Mouse (Mus musculus) mature B cell (primary cell): ENCODE measurements around the gene Wbp1.
"Not testable (repeated sequence)": the region's sequence is repeated elsewhere in the genome, so short reads cannot be mapped to it uniquely, and the experiment has no call there.

Source experiments
- in situ Hi-C: fragments of 300-500 bp; cut with MboI; formaldehyde crosslinking; loops from 2 replicates; pipeline ENCODE4 v1.14.3; 2019

Gene Wbp1

GRCm38 (mm10) chr6:83120930-83121862, at the start of gene Wbp1:
TSS of gene Wbp1 (minus strand) at chr6:83121559.
- in situ Hi-C loops: loop anchor here (5.0 kb wide), 1 partner anchor 41 kb away; no protein-coding TSS in a partner anchor

- in situ Hi-C loops: no loop called here
Measured at GRCm38 (mm10) chr6:83171063-83171462, 49.7 kb upstream of the Wbp1 start.

- in situ Hi-C loops: no loop called here
Measured at GRCm38 (mm10) chr6:83169872-83170271, 48.5 kb upstream of the Wbp1 start.

GRCm38 (mm10) chr6:83166243-83166630, 44.9 kb upstream of the Wbp1 start:
- in situ Hi-C loops: no loop called here

GRCm38 (mm10) chr6:83165607-83166242, 44.4 kb upstream of the Wbp1 start, which contains the start of gene Dctn1:
TSS of gene Dctn1 (plus strand) at chr6:83165920.
- in situ Hi-C loops: no loop called here

GRCm38 (mm10) chr6:83165026-83165606, 43.8 kb upstream of the Wbp1 start:
- in situ Hi-C loops: no loop called here

- in situ Hi-C loops: loop anchor here (5.0 kb wide), 1 partner anchor 40 kb away; the partner anchor contains the start of gene Wbp1
Measured at GRCm38 (mm10) chr6:83162701-83163100, 41.3 kb upstream of the Wbp1 start.

GRCm38 (mm10) chr6:83161921-83162641, 40.7 kb upstream of the Wbp1 start:
- in situ Hi-C loops: loop anchor here (5.0 kb wide), 1 partner anchor 40 kb away; the partner anchor contains the start of gene Wbp1

GRCm38 (mm10) chr6:83161442-83161841, 40.1 kb upstream of the Wbp1 start:
- in situ Hi-C loops: loop anchor here (5.0 kb wide), 1 partner anchor 39 kb away; the partner anchor contains the start of gene Wbp1

GRCm38 (mm10) chr6:83159456-83159855, 38.1 kb upstream of the Wbp1 start:
- in situ Hi-C loops: not testable (repeated sequence)

GRCm38 (mm10) chr6:83156259-83156684, 34.9 kb upstream of the Wbp1 start, which contains the start of the genes Wdr54 and 1700003E16Rik:
TSS of gene Wdr54 (minus strand) at chr6:83156397.
TSS of gene 1700003E16Rik (plus strand) at chr6:83156404.
- in situ Hi-C loops: no loop called here

GRCm38 (mm10) chr6:83155552-83156238, 34.3 kb upstream of the Wbp1 start:
- in situ Hi-C loops: no loop called here

- in situ Hi-C loops: no loop called here
Measured at GRCm38 (mm10) chr6:83153485-83153884, 32.1 kb upstream of the Wbp1 start.

- in situ Hi-C loops: no loop called here
Measured at GRCm38 (mm10) chr6:83153038-83153437, 31.7 kb upstream of the Wbp1 start.

GRCm38 (mm10) chr6:83151721-83152120, 30.4 kb upstream of the Wbp1 start:
- in situ Hi-C loops: no loop called here

GRCm38 (mm10) chr6:83147280-83147679, 25.9 kb upstream of the Wbp1 start:
- in situ Hi-C loops: no loop called here

GRCm38 (mm10) chr6:83145805-83146204, 24.4 kb upstream of the Wbp1 start:
- in situ Hi-C loops: no loop called here

- in situ Hi-C loops: no loop called here
Measured at GRCm38 (mm10) chr6:83145209-83145608, 23.9 kb upstream of the Wbp1 start.

- in situ Hi-C loops: no loop called here
Measured at GRCm38 (mm10) chr6:83142886-83143285, 21.5 kb upstream of the Wbp1 start.

- in situ Hi-C loops: no loop called here
Measured at GRCm38 (mm10) chr6:83142211-83142731, 20.9 kb upstream of the Wbp1 start.

GRCm38 (mm10) chr6:83141636-83142035, 20.3 kb upstream of the Wbp1 start:
- in situ Hi-C loops: no loop called here
